Mouse (Mus musculus) erythroid progenitor cell, adult 5-6 weeks (primary cell): Measurements from ENCODE around the gene Ovca2. TPM values are rescaled to one million over a fixed set of nuclear protein-coding genes. Genes with fewer than 3 reads are reported as not detected.
"Not testable (repeated sequence)": the region's sequence is repeated elsewhere in the genome, so short reads cannot be mapped to it uniquely, and the experiment has no call there.

ENCODE experiments used
- ATAC-seq: replicated peaks from 2 replicates; pipeline ENCODE4 v1.8.0; 2016; ENCODE audit warnings: moderate number of reproducible peaks, mild to moderate bottlenecking, moderate TSS enrichment, inconsistent platforms; ENCODE audit not compliant: poor library complexity, low FRiP score, severe bottlenecking
- total RNA-seq, 2 experiments: library from RNA; stranded (forward) in 1 of 2; stranded (reverse) in 1 of 2; fragments of 150-400 nt in 1 of 2; fragments of 186-747, 209-891 nt in 1 of 2; gene quantifications; 2 replicates each; pipeline versions ENCODE4 v1.2.3 to v1.2.4; 2015 to 2017; ENCODE audit warnings: low replicate concordance in 2 of 2

Ovca2 gene
- total RNA-seq, 2 experiments from 2014 or later, result 4.2 TPM

- ATAC-seq, result no peak
Observed at GRCm38 (mm10) chr11:75197956-75198355, 19.3 kb upstream of the Ovca2 start.

- ATAC-seq, result no peak
Observed at GRCm38 (mm10) chr11:75196131-75196530, 17.5 kb upstream of the Ovca2 start.

- ATAC-seq, result no peak
Observed at GRCm38 (mm10) chr11:75194850-75195461, 16.3 kb upstream of the Ovca2 start.

- no peak for ATAC-seq
Observed at GRCm38 (mm10) chr11:75194121-75194849, 15.7 kb upstream of the Ovca2 start.

- no peak for ATAC-seq
Observed at GRCm38 (mm10) chr11:75193256-75194071, 14.8 kb upstream of the Ovca2 start, which contains the start of gene Rtn4rl1. TSS of gene Rtn4rl1 (plus strand) at chr11:75193783.

- ATAC-seq, result no peak
Observed at GRCm38 (mm10) chr11:75192336-75193214, 13.9 kb upstream of the Ovca2 start.

- ATAC-seq, result no peak
Observed at GRCm38 (mm10) chr11:75191841-75192240, 13.2 kb upstream of the Ovca2 start.

- ATAC-seq, result no peak
Observed at GRCm38 (mm10) chr11:75190905-75191441, 12.3 kb upstream of the Ovca2 start, which contains the start of gene Dph1. TSS of gene Dph1 (minus strand) at chr11:75191241.

- peak; percentile 88 for ATAC-seq
Observed at GRCm38 (mm10) chr11:75190371-75190724, 11.7 kb upstream of the Ovca2 start.

- peak; percentile 46 for ATAC-seq
Observed at GRCm38 (mm10) chr11:75189713-75190370, 11.2 kb upstream of the Ovca2 start.

- ATAC-seq, result no peak
Observed at GRCm38 (mm10) chr11:75184986-75185385, 6.4 kb upstream of the Ovca2 start.

- no peak for ATAC-seq
Observed at GRCm38 (mm10) chr11:75184573-75184972, 5.9 kb upstream of the Ovca2 start.

- no peak for ATAC-seq
Observed at GRCm38 (mm10) chr11:75183917-75184570, 5.4 kb upstream of the Ovca2 start.

GRCm38 (mm10) chr11:75178011-75178410 lies 624 bp downstream of the Ovca2 start:
- ATAC-seq, result no peak

GRCm38 (mm10) chr11:75174574-75174973 lies 4.1 kb downstream of the Ovca2 start:
- not testable (repeated sequence) for ATAC-seq

GRCm38 (mm10) chr11:75173799-75174165 lies 4.9 kb downstream of the Ovca2 start:
- ATAC-seq, result no peak

GRCm38 (mm10) chr11:75173095-75173798 lies 5.4 kb downstream of the Ovca2 start:
- ATAC-seq, result peak; percentile 44; the same call in 1 of the 2 replicates
